Mouse (Mus musculus): ENCODE measurements at regions not wholly inside any gene's neighbourhood (a gene's known extent, or its start where the extent isn't known, plus 50 kb on each side); places are given as distances from the start of the nearest gene placed in this dataset.

- H3K27ac ChIP-seq, result no peak overlapping the region
- intact Hi-C loops (cut with DNase I), result no loop called here
- no peak for TF ChIP-seq CTCF (IDR thresholded peaks at IDR 0.05)
- DNase-seq (ENCODE audit: extremely low spot score in 1 of 2, low spot score in 2 of 2), result no peak
- no peak overlapping the region for H3K4me3 ChIP-seq
Measured at GRCm38 (mm10) chr8:8810928-8811327, 120.6 kb upstream of the Arglu1 start.

- DNase-seq (ENCODE audit: extremely low spot score in 1 of 2, low spot score in 2 of 2), result no peak
- no peak overlapping the region for H3K27ac ChIP-seq
- H3K4me3 ChIP-seq, result no peak overlapping the region
- intact Hi-C loops (cut with DNase I), result no loop called here
- no peak for TF ChIP-seq CTCF (IDR thresholded peaks at IDR 0.05)
Measured at GRCm38 (mm10) chr8:8809835-8810439, 119.6 kb upstream of the Arglu1 start.

GRCm38 (mm10) chr8:8809349-8809748 lies 119.0 kb upstream of the Arglu1 start:
- Histone ChIP-seq H3K4me3 (no peak overlapping the region), H3K27ac (no peak overlapping the region)
- no peak for TF ChIP-seq CTCF (IDR thresholded peaks at IDR 0.05)
- intact Hi-C loops (cut with DNase I), result no loop called here
- DNase-seq (ENCODE audit: extremely low spot score in 1 of 2, low spot score in 2 of 2), result no peak

- intact Hi-C loops (cut with DNase I), result no loop called here
- no peak for DNase-seq (ENCODE audit: extremely low spot score in 1 of 2, low spot score in 2 of 2)
- no peak for TF ChIP-seq CTCF (IDR thresholded peaks at IDR 0.05)
Measured at GRCm38 (mm10) chr8:8802761-8803340, 112.5 kb upstream of the Arglu1 start.

GRCm38 (mm10) chr8:8802317-8802716 lies 112.0 kb upstream of the Arglu1 start:
- intact Hi-C loops (cut with DNase I), result no loop called here
- Histone ChIP-seq H3K4me3 (no peak overlapping the region), H3K27ac (no peak overlapping the region)
- no peak; the same call in 1 of the 2 replicates for TF ChIP-seq CTCF (IDR thresholded peaks at IDR 0.05)
- DNase-seq (ENCODE audit: extremely low spot score in 1 of 2, low spot score in 2 of 2), result no peak

More at GRCm38 (mm10) chr8:8802761-8803340, 112.5 kb upstream of the Arglu1 start:
- H3K4me3 ChIP-seq, result no peak overlapping the region
- no peak overlapping the region for H3K27ac ChIP-seq

GRCm38 (mm10) chr8:8801578-8801977 lies 111.3 kb upstream of the Arglu1 start:
- H3K27ac ChIP-seq, result no peak overlapping the region
- H3K4me3 ChIP-seq, result no peak overlapping the region
- DNase-seq (ENCODE audit: extremely low spot score in 1 of 2, low spot score in 2 of 2), result no peak
- no peak for TF ChIP-seq CTCF (IDR thresholded peaks at IDR 0.05)
- intact Hi-C loops (cut with DNase I), result no loop called here

GRCm38 (mm10) chr8:8797521-8797920 lies 107.2 kb upstream of the Arglu1 start:
- Histone ChIP-seq H3K27ac (no peak overlapping the region), H3K4me3 (no peak overlapping the region)
- TF ChIP-seq CTCF (IDR thresholded peaks at IDR 0.05), result no peak
- no peak for DNase-seq (ENCODE audit: extremely low spot score in 1 of 2, low spot score in 2 of 2)
- intact Hi-C loops (cut with DNase I), result no loop called here

GRCm38 (mm10) chr8:8796951-8797350 lies 106.6 kb upstream of the Arglu1 start:
- Histone ChIP-seq H3K27ac (no peak overlapping the region), H3K4me3 (no peak overlapping the region)
- no peak for DNase-seq (ENCODE audit: extremely low spot score in 1 of 2, low spot score in 2 of 2)
- intact Hi-C loops (cut with DNase I), result no loop called here
- no peak for TF ChIP-seq CTCF (IDR thresholded peaks at IDR 0.05)

GRCm38 (mm10) chr8:8794711-8795110 lies 104.4 kb upstream of the Arglu1 start:
- no peak for TF ChIP-seq CTCF (IDR thresholded peaks at IDR 0.05)
- H3K27ac ChIP-seq, result no peak overlapping the region
- intact Hi-C loops (cut with DNase I), result no loop called here
- DNase-seq (ENCODE audit: extremely low spot score in 1 of 2, low spot score in 2 of 2), result no peak
- H3K4me3 ChIP-seq, result no peak overlapping the region

- no peak for DNase-seq (ENCODE audit: extremely low spot score in 1 of 2, low spot score in 2 of 2)
- Histone ChIP-seq H3K27ac (no peak overlapping the region), H3K4me3 (no peak overlapping the region)
- TF ChIP-seq CTCF (IDR thresholded peaks at IDR 0.05), result no peak
- intact Hi-C loops (cut with DNase I), result no loop called here
Measured at GRCm38 (mm10) chr8:8779931-8780330, 89.6 kb upstream of the Arglu1 start.

GRCm38 (mm10) chr8:8774496-8775015 lies 84.2 kb upstream of the Arglu1 start:
- DNase-seq (ENCODE audit: extremely low spot score in 1 of 2, low spot score in 2 of 2), result no peak
- Histone ChIP-seq H3K27ac (no peak overlapping the region), H3K4me3 (no peak overlapping the region)
- intact Hi-C loops (cut with DNase I), result no loop called here
- TF ChIP-seq CTCF (IDR thresholded peaks at IDR 0.05), result no peak

GRCm38 (mm10) chr8:8772424-8772823 lies 82.1 kb upstream of the Arglu1 start:
- no peak for TF ChIP-seq CTCF (IDR thresholded peaks at IDR 0.05)
- no peak overlapping the region for H3K4me3 ChIP-seq
- intact Hi-C loops (cut with DNase I), result no loop called here
- DNase-seq (ENCODE audit: extremely low spot score in 1 of 2, low spot score in 2 of 2), result no peak
- no peak overlapping the region for H3K27ac ChIP-seq

GRCm38 (mm10) chr8:8770397-8770796 lies 80.1 kb upstream of the Arglu1 start:
- intact Hi-C loops (cut with DNase I), result no loop called here
- H3K4me3 ChIP-seq, result no peak overlapping the region
- TF ChIP-seq CTCF (IDR thresholded peaks at IDR 0.05), result peak; percentile 20
- no peak for DNase-seq (ENCODE audit: extremely low spot score in 1 of 2, low spot score in 2 of 2)
- H3K27ac ChIP-seq, result no peak overlapping the region

Measured in left cerebral cortex, adult 2 months (tissue).